Mouse (Mus musculus) right cerebral cortex, postnatal 10 days (tissue): ENCODE measurements around the gene Myo3b.
A peak's percentile ranks its signal among the peaks of the same experiment; 100 is the strongest.
"Not testable (repeated sequence)": the region's sequence is repeated elsewhere in the genome, so short reads cannot be mapped to it uniquely, and the experiment has no call there.

Experiments
- DNase-seq, 2 experiments: peaks; one replicate each; pipeline ENCODE4 v3.0.0; 2021; ENCODE audit warnings: low spot score in 2 of 2

Myo3b gene

DNA sequence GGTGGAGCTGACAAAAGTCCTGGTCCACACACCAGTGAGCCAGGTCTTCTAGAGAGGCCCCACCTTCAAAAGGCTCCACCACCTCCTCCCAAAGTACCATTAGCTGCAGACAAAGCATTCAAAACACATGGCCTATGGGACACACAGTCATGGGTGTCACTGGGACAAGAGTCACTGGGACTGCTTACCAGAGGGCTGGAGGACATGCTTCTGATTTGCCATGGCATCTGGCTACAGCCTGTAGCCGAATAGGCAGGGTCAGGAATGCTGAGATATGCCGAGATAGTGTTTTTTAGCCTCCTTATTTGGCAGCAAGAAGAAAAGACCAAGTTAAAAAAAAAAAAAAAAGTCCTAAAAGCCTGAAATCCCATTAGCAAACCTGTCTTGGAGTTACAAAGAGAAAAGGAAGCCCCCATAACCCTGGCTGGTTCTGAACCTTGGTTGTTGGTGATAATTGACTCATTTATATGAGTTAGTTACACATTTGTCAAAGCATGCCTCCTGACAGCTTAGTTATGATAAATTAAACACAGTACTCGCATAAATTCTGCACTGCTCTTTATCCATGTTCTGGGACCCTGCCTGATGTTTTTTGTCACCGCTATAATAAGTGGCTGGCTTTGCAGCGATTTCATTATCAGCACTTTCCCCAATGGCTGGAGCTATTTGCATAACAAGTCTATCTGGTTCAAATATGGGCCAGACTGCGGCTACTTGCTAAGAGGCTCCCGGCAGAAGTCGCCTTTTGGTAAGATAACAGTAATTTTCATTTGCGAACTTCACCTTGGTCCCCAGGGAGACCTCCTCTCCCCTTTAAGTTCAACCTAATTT, 156.7 kb downstream of the Myo3b start:
- DNase-seq = no peak

GRCm38 (mm10) chr2:70201796-70202555, 163.1 kb downstream of the Myo3b start:
- peak in 1 of 2 experiments; percentile 37 for DNase-seq

- DNase-seq = peak; percentile 44 to 46
These were observed 163.7 kb downstream of the Myo3b start for GRCm38 (mm10) chr2:70202578-70203167.

DNA sequence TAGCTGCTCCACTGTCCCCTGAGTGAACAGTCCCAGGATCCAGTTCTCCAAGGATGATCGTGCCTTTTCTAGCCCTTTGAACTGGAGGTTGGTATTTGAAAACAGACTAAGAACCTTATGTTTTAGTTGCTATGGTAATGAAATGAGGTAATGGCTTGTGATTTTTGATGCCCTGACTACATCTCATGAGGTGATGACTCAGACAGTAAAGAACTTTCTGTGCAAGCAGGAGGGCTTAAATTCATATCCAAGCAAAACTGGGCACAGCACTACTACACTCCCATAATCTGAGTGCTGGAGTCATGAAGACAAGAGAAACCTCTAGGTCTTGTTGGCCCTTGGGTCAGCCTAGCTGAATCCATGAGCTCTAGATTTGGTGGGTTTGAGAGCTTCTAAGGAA, 169.5 kb downstream of the Myo3b start:
- no peak for DNase-seq

GRCm38 (mm10) chr2:70209790-70210189, 170.9 kb downstream of the Myo3b start:
- DNase-seq = no peak

DNA sequence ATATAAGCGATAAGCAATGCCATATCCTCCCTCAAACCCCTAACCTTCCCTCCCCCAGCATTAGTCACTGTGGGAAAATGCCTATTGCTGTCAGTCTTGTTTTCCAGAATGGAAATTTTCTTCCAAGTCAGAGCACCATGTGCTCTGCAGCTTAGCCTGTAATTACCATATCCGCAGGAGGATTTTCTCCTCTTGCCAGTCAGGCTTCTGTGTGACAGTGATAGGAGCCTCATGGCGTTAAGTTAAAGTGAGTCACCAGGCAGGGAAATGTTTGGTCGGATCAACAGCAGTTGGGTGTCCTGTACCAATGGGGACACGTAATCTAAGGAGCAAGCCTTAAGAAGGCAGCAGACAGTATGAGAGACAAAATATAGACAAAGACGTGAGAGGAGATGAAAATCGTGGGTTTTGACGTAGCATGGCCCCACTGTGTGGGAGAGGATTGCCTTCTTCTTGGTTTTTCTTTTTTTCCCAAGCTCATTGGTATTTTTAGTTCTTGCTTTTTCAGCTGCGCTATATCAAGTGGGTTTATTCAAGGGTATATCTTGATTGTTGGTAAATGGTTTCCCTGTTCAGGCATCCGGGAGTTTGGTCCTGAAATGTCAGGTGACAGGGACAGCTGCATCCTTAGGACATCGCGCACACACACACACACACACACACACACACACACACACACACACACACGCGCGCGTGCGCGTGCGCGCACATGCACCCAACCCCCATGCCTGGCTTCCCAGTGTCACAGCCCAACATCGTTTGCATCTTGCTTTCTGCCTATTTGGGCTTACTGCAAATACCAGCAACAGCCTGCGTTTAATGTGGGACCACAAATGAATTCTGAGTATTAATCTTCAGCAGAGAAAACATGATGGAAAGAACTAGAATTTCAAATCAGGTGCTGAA, 171.8 kb downstream of the Myo3b start:
- DNase-seq = peak; percentile 46 to 73

- peak; percentile 51 to 54 for DNase-seq
These were observed 175.5 kb downstream of the Myo3b start for GRCm38 (mm10) chr2:70214401-70214800.

- no peak for DNase-seq
These were observed 178.9 kb downstream of the Myo3b start for GRCm38 (mm10) chr2:70217800-70218199.

- DNase-seq = no peak
These were observed 179.5 kb downstream of the Myo3b start for GRCm38 (mm10) chr2:70218469-70218868.

DNA sequence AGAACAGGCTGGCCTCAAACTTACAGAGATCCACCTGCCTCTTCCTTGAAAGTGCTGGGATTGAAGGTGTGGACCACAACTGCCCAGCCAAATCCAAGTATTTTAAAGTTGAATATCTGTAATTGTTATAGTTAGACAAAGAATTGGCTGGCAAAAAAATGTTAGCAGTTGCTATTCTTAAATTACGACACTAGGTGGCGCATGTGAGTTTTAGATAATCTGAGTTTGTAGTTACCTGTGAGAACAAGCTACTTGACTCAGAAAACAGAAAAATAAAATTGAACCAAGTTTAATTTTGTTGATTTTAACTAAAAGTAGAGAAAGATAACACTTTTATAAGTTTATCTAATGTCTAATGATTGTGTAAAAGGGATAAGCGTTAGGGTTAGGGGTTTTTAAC, 187.8 kb downstream of the Myo3b start:
- no peak for DNase-seq

GRCm38 (mm10) chr2:70234450-70234849, 195.5 kb downstream of the Myo3b start:
- DNase-seq = not testable (repeated sequence)

DNA sequence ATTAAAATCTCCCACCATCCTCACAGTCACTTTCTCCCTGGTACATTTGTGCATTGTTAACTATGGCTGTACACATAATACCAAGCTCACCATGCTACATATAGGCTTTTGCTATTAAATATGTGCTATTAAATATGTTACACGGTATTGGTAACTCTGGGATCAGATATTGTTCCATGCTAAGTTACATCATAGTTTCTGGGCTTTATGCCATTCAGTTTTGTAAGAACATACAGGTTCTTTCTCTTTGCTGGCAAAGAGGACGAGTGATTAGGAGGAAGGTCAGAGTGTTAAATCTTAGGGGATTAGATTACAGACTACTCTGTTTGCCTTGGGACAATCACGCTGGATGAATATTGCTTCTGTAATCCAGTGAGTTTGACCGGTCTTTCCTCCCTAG, 207.1 kb downstream of the Myo3b start:
- no peak for DNase-seq

DNA sequence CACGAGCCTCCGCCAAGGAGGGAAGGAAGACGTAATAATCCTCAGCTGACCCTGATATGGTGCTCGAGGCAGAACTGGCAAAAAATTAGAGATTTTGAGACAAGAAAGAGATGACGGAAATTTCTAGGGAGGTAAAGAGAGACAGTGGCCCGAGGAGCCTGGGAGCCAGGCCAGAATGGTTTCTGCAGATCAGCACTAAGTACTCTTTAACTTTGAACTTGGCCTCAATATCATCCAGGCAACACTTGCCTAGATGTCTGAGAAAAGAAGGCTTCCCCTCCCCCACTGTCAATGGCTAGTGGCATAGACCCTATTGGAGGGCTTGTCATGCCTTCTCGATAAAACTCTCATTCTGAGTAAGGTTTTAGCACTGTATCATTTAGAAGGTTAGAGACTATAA, 209.7 kb downstream of the Myo3b start:
- DNase-seq = peak in 1 of 2 experiments; percentile 8

- DNase-seq = peak in 1 of 2 experiments; percentile 27
These were observed 210.9 kb downstream of the Myo3b start for GRCm38 (mm10) chr2:70249872-70250271.

GRCm38 (mm10) chr2:70251256-70251655, 212.3 kb downstream of the Myo3b start:
- DNase-seq = no peak

- DNase-seq = peak; percentile 43 to 48
These were observed 220.6 kb downstream of the Myo3b start for GRCm38 (mm10) chr2:70259357-70260000.

GRCm38 (mm10) chr2:70260646-70261195, 221.8 kb downstream of the Myo3b start:
- DNase-seq = no peak

DNA sequence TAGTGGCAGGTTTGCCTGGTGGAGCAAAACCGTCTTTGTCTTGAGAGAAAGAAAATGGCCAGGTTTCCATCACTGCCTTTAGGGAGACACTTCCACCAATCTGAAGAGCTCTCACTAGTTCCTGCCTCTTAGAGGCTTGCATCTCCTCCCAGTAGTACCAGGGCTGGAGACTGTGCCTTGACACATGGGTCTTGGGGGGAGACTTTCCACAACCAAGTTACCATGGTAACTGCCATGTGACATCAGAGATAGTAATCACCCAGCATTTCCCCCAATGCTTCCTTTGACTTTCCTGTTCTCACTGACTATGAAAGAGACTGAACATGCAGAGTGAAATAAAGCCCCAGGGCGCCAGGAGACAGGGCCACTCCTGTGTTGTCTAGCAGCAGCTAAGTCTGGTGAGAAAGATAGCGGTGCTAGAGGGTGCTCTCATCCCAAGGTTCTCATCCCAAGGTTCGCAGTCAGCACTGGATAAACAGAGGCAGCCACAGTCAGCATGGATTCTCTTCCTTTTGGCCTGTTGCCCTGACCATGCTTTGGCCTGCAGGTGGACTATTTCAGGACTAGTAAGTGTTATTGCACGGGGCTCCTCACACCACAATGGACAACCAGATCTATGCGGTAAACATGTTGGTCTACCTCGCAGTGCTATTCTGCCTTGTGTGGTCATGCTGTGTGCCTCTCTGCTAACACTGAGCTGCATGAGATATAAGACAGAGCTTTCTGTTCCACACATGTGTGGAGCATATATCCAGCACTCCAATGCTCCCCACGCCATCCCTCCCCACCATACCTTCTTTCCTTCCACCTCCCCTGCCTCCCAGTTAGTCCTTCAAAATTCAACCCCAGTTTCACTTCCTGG, 223.0 kb downstream of the Myo3b start:
- DNase-seq = peak in 1 of 2 experiments; percentile 22

DNA sequence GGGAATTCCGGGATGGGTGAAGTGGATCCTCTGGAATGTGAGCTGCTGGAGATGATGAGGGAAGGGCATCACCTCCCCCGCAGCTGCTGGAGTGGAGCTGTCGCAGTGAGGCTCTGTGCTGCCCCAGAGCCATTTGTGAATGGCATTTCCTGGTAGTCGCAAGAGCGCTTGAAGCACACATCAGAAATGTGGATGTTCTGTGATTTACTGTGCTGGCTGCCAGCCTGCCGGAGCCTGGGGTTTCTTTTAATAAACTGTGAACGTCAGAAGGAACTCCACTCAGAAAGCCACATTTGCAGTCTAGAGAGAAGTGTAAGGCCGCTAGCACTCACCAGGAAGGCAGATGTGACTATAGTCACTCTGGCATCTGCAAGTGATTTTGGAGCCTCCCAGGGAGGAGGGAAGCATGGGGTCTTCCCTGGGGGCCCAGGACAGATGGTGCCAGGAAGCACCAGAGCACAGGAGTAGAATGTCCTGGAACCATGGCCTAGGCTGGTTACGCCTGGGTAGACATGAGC, 223.7 kb downstream of the Myo3b start:
- peak; percentile 63 to 67 for DNase-seq
